Mouse (Mus musculus) megakaryocyte progenitor cell, adult 5-6 weeks (primary cell): Measurements from ENCODE around the gene Pak4. TPM values are rescaled to one million over a fixed set of nuclear protein-coding genes. Genes with fewer than 3 reads are reported as not detected.
A peak's percentile ranks its signal among the peaks of the same experiment; 100 is the strongest.

Experiments used
- ATAC-seq: replicated peaks from 2 replicates; pipeline ENCODE4 v1.8.0; 2016; ENCODE audit warnings: mild to moderate bottlenecking, moderate TSS enrichment, inconsistent platforms; ENCODE audit not compliant: poor library complexity
- total RNA-seq, 2 experiments: library from RNA; stranded (forward) in 1 of 2; stranded (reverse) in 1 of 2; fragments of 157-497, 149-512 nt in 1 of 2; fragments of 200-1000 nt in 1 of 2; gene quantifications; 2 replicates each; pipeline versions ENCODE4 v1.2.3 to v1.2.4; 2015 to 2017

Gene Pak4
- total RNA-seq, 2 experiments from 2014 or later: 3.9 to 5.6 TPM

- no peak for ATAC-seq
Observed at GRCm38 (mm10) chr7:28591862-28592261, 6.1 kb downstream of the Pak4 start.

GRCm38 (mm10) chr7:28587644-28588043 lies 10.3 kb downstream of the Pak4 start:
- ATAC-seq: no peak

DNA sequence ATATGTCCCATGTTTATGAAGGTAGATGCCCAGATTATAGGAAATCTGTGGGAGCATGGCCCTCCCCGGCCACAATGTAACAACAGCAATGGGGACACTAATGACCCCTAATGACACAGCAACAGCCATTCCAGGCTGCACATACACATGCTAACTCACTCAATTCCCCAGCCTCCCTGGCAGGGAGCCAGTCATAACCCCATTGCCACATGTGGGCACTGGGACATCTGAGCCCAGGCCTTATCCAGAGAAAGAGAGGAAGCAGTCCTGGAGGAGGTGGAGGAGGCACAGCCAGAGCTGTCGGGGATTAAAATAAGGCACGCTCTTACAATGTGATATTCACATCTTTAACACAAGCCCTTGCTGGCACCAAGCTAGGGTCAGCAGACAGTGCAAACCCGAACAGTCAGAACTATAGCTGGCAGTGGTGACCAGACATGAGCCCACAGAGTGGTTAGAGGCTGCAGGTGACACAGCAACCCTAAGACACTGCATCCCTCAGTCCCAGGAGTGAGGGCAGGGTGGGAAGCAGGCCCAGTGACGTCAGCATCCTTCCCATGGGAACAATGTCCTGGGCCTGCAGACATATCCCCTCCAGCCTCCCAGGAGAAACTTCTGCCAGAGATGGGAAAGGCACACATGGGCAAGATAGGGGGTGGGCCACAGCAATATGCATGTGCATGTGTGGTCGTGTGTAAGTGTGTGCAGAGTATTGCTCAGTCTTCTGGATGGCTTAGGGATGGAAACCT lies 11.1 kb downstream of the Pak4 start:
- ATAC-seq: no peak

DNA sequence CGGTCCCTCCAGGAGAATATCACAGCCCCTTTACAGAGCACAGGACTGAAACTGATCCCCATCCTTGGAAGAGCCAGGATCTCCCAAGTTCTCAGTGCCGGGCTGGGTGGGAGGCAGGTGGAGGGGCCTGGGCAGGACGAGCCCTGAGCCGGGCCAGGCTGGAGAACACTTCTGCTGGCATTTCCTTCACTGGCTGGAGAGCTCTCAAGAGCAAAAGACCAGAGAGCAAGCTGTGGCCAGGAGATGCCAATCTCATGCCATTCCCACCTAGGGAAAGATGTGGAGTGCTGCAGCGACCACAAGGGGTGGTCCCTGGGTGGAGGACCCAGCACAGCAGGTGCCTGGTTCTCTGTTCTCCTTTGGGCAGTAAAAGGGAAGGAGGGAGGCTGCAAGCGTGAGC lies 13.0 kb downstream of the Pak4 start:
- no peak for ATAC-seq

GRCm38 (mm10) chr7:28584468-28584867 lies 13.5 kb downstream of the Pak4 start:
- ATAC-seq: peak; percentile 49

- peak; percentile 16; the same call in 1 of the 2 replicates for ATAC-seq
Observed at GRCm38 (mm10) chr7:28583570-28584344, 14.2 kb downstream of the Pak4 start.

DNA sequence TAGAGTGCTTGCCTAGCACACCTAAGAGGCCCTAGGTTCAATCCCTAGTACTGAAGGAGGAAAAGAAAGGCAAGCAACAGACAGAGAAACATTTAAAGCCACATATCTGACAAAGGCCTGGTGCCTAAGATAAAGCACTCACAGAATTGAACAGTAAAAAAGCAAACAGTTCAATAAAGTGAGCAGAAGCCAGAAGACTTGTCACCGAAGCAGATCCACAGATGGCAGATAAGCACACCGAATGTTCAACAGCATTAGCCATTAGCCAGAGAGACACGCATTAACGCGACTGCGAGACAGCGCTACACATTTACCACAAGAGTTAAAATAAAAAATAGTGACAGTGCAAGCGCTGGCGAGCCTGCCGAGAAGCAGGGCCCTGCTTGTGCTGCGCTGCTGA lies 15.1 kb downstream of the Pak4 start:
- peak; percentile 21; the same call in 1 of the 2 replicates for ATAC-seq

DNA sequence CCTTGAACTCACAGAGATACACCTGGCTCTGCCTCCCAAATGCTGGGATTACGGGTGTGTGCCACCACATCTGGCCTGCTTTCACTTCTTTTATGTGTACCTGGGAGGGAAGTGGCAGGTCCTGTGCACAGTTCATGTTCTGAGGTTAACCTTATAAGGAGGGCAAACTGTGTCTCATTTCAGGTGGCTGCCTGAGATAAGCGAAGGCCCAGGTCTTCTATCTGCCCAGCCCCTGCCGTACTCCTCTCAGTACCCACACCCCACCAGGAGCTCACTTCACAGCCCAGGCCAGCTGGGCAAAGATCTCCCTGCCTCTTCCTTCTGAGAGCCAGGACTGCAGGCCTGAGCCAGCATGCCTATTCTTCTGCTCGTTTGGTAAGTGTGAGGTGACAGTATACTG lies 16.3 kb downstream of the Pak4 start:
- ATAC-seq: peak; percentile 61

DNA sequence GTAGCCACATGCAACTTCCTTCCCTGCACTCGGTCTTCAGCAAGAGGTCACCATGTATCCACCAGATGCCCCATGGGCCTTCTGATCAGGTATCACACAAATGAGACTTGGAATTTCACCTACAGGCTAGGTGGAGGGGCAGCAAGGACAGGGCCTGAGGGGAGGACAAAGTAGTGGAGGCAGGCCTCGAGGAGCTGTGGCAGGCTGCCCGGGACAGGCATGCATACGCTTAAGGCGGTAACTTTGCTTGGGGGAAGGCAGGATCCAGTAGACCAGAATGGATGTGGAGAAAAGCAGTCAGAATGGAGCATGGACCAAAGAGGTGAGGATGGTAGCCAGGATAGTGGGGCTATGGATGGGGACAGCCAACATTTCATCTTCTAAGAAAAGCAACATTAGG lies 18.2 kb downstream of the Pak4 start:
- no peak for ATAC-seq

GRCm38 (mm10) chr7:28578543-28579053 lies 19.4 kb downstream of the Pak4 start:
- ATAC-seq: no peak

GRCm38 (mm10) chr7:28577826-28578542 lies 20.0 kb downstream of the Pak4 start:
- ATAC-seq: no peak

GRCm38 (mm10) chr7:28576271-28576914 lies 21.6 kb downstream of the Pak4 start:
- ATAC-seq: peak; percentile 76

DNA sequence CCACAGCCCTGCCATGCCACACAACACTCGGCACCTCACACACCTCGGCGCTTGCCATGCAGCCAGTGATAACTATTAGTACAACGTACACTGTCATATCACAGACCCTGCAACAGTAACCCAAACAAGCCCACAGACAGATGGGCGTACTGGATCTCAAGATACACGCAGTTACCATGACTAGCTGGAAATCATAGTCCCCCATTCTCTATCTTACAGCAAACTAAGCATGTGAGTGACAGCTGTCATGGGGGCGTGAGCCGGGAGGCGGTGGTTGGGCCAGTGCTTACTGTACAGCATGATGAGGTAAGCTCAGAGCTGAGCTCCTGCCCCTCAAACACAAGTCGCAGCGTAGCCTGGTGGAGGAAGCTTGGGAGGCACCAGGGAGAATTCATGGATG lies 22.4 kb downstream of the Pak4 start:
- ATAC-seq: peak; percentile 58

DNA sequence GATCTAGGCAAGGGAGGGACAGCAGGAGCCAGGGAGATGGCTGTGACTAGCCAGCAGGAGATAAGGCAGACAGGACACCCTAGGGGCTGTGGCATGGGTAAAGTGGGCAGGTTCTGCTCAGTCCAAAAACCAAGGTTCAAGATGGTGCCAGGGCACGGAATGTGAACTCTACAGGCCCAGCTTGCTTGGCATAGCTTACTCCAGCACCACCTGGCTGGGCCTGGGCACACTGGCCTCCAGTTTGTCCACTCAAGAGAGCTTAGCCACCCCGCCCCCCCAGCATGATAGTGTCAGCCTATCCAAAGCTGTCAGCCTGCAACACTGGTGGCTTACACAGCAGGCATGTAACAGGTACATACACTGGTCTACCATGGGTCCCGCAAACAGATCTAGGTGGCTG lies 24.7 kb downstream of the Pak4 start:
- no peak for ATAC-seq

DNA sequence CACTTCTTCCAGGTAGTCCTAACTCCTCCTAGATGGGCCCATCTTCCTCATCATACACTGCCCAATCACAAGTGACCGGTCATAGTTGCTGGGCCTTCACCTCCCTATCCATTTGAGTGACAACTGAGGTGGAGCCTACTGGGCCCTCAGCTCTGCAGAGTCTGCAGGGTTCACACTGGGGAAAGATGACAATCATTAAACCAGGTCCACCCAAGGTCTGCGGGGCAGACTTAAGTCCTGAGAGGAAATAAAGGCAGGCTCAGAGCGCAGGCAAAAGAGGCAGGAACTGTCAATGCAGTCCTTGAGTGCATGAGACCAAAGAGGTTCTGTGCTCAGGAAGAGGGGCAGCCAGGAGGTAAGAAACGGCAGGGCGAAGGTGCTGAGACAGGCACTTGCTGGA lies 25.3 kb downstream of the Pak4 start:
- ATAC-seq: no peak

DNA sequence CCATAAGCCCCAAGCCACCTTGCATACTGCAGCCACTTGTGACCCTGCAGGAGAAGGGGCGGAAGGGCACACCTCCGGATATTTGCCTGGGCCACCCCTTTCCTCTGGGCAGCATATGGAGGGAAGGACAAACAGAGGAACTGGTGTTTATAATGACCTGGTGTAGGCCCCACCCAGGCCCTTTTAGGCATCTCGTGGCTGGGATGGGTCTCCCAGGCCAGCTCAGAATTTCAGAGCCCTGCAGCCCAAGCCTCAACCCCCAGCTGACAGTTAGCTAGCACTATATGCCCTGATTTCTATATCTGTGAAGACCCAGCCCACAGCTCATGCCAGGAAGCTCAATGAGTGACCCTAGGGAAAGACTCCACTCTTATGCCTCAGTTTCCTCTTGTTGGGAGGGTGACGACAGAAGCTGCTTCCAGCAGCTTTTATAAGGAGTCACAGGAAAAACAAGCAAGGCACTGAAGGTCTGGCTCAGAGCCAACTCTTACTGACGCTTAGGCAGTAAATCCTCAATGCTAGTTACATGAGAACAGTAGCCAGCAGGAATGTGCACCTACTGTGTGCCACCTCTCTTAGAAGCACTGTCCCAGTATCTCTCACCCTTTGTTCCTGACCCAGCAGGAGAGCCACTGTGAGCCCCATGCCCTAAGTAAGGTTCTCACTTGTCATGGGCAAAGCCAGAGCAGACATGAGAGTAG lies 26.9 kb downstream of the Pak4 start:
- ATAC-seq: no peak

GRCm38 (mm10) chr7:28570291-28570981 lies 27.5 kb downstream of the Pak4 start:
- ATAC-seq: no peak

DNA sequence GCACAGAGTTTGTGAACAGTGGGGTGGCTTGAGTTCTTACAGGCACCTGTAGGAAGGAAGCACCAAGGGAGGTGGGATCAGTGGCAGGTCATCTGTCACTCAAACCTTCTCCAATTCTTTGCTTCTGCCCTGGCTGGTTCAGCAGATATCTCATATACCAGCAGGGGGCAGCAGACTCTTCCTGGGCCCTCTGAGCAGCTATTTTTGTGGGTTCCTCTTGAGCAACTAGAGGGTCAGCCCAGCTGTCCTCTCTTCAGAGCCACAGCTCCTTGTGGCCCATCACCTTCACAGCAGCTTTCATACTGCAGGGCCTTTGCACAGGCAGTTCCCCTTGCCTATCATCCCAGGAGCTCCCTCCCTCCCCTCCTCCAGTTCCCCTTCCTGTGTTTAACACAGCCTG lies 29.7 kb downstream of the Pak4 start:
- ATAC-seq: peak; percentile 80

- ATAC-seq: no peak
Observed at GRCm38 (mm10) chr7:28567539-28567938, 30.4 kb downstream of the Pak4 start.

DNA sequence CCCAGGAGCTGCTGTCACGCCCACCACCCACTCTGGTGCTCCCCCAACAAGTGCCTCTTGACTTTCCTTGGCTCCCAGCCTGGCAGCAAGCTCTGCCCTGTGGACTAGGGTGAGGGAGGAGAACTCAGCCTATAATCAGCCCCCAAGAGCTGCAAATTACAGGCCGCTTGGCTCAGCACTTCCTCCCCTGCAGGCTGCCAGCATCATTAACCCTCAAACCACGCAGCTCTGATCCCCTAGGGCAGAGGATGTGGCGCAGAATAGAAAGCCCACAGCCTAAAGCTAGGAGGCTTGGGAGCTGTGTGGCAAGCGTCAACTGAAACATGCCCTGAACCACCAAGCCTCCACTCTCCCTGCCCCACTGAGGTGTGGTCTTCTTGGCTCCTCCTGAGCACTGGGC lies 32.6 kb downstream of the Pak4 start:
- no peak for ATAC-seq
